Mouse (Mus musculus): Measurements from ENCODE around the gene Copz1. TPM values are rescaled to one million over a fixed set of nuclear protein-coding genes. Genes with fewer than 3 reads are reported as not detected.

Gene Copz1
- polyA plus RNA-seq, 2 experiments from 2014 or later = 213 to 244 TPM

GRCm38 (mm10) chr15:103340786-103341185 lies 68.3 kb downstream of the Copz1 start:
- ATAC-seq = no peak

GRCm38 (mm10) chr15:103341547-103341946 lies 69.0 kb downstream of the Copz1 start:
- no peak for ATAC-seq

GRCm38 (mm10) chr15:103342415-103342814 lies 69.9 kb downstream of the Copz1 start:
- ATAC-seq = peak; percentile 59

- no peak for ATAC-seq
These were observed 70.5 kb downstream of the Copz1 start for GRCm38 (mm10) chr15:103343008-103343407.

- no peak for ATAC-seq
These were observed 71.0 kb downstream of the Copz1 start for GRCm38 (mm10) chr15:103343556-103343955.

GRCm38 (mm10) chr15:103345789-103346188 lies 73.3 kb downstream of the Copz1 start:
- ATAC-seq = no peak

- peak; percentile 49 for ATAC-seq
These were observed 74.8 kb downstream of the Copz1 start for GRCm38 (mm10) chr15:103347275-103347684.

Other genes starting within 250 kb of the Copz1 start
- gene Smug1, start 105.6 kb upstream of the Copz1 start, polyA plus RNA-seq (2017; shearing (Covaris generic)) = 1 to 10 TPM; 6.0 to 8.1 TPM
- gene Cbx5, start 32.9 kb upstream of the Copz1 start, polyA plus RNA-seq (2017; shearing (Covaris generic)) = 10 to 100 TPM; 20.0 to 24.9 TPM
- 100 to 1,000 TPM; 322 to 361 TPM for gene Hnrnpa1, start 32.3 kb upstream of the Copz1 start, polyA plus RNA-seq (2017; shearing (Covaris generic))
- under 1 TPM; 0.34 to 0.84 TPM for gene Nfe2, start 14.3 kb upstream of the Copz1 start, polyA plus RNA-seq (2017; shearing (Covaris generic))
- gene Gpr84, start 37.9 kb downstream of the Copz1 start, polyA plus RNA-seq (2017; shearing (Covaris generic)) = not detected
- not detected for gene Zfp385a, start 67.4 kb downstream of the Copz1 start, polyA plus RNA-seq (2017; shearing (Covaris generic))
- gene Itga5, start 94.0 kb downstream of the Copz1 start, polyA plus RNA-seq (2017; shearing (Covaris generic)) = 1 to 10 TPM; 1.9 to 3.8 TPM
- gene Gtsf1, start 157.8 kb downstream of the Copz1 start, polyA plus RNA-seq (2017; shearing (Covaris generic)) = not detected
- gene Gtsf2, start 175.8 kb downstream of the Copz1 start, polyA plus RNA-seq (2017; shearing (Covaris generic)) = not detected
- gene Nckap1l, start 181.1 kb downstream of the Copz1 start, polyA plus RNA-seq (2017; shearing (Covaris generic)) = 100 to 1,000 TPM in 1 of 2 experiments, 10 to 100 TPM in 1; 95.5 to 155 TPM
- gene Pde1b, start 230.3 kb downstream of the Copz1 start, polyA plus RNA-seq (2017; shearing (Covaris generic)) = 1 to 10 TPM; 2.6 to 3.8 TPM

Data from CD4-positive, CD25-positive, alpha-beta regulatory T cell, adult 4 months (primary cell).